Mouse (Mus musculus) frontal cortex, adult (tissue): ENCODE data around the gene Olfr1344.
"Not testable (repeated sequence)": the region's sequence is repeated elsewhere in the genome, so short reads cannot be mapped to it uniquely, and the experiment has no call there.

Experiments used
- ATAC-seq: cut with Nextera tagmentation; 2 replicates; pipeline ENCODE4 v1.9.2; 2017; ENCODE audit warnings: mild to moderate bottlenecking, moderate library complexity, mixed read lengths; ENCODE audit not compliant: low TSS enrichment

The Olfr1344 gene

DNA sequence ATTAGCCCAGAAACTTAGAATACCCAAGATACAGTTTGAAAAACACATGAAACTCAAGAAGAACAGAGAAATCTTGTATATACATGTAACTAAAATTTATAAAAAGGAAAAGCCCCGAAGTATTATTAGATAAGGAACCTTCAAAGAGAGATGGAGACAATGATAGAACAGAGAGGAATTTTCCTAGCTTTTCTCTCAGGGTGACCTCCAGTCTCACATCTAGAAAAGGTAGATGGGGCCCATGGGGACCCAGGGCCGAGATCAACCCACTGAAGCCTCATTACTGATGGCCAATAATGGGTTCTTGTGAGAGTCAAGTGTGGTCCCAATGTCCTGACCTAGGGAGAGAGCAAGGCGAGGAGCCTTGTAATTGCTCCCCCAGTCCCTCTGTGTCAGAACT lies at the start of gene Olfr1344:
Olfr1344 (plus strand) TSS at position 301 of the 400 bp plus-strand sequence.
- no peak for ATAC-seq

DNA sequence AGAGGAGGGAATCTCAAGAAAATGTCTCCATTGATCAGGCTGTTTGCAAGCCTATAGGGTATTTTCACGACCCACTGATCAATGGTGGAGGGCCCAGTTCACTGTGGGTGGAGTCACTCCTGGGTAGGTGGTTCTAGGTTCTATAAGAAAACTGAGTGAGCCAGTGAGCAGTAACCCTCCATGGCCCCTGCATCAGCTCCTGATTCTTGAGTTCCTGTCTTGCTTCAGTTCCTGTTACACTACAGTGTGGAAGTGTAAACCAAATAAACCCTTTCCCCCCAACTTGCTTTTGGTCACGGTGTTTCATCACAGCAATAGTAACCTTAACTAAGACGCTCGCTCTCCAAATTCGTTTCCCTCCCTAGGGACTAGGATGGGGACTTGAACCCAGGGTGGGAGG lies 49.5 kb upstream of the Olfr1344 start:
- no peak for ATAC-seq

DNA sequence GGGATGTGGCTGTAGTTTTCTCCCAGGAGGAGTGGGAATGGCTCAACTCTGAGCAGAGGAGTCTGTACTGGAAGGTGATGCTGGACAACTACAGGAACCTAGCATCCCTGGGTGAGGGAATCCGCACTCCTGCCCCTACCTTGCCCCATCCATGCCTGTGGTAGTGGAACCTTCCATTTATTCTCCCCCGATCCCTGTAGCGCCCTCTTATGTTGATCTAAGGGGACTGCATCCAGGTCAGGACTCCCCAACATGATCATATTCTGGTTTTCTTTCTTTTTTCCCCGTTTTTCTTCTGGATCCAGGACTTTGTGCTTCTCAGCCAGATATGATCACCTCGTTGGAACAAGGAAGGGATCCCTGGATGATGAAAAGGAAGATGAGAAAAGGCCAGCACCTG lies 49.0 kb upstream of the Olfr1344 start:
- ATAC-seq: no peak

DNA sequence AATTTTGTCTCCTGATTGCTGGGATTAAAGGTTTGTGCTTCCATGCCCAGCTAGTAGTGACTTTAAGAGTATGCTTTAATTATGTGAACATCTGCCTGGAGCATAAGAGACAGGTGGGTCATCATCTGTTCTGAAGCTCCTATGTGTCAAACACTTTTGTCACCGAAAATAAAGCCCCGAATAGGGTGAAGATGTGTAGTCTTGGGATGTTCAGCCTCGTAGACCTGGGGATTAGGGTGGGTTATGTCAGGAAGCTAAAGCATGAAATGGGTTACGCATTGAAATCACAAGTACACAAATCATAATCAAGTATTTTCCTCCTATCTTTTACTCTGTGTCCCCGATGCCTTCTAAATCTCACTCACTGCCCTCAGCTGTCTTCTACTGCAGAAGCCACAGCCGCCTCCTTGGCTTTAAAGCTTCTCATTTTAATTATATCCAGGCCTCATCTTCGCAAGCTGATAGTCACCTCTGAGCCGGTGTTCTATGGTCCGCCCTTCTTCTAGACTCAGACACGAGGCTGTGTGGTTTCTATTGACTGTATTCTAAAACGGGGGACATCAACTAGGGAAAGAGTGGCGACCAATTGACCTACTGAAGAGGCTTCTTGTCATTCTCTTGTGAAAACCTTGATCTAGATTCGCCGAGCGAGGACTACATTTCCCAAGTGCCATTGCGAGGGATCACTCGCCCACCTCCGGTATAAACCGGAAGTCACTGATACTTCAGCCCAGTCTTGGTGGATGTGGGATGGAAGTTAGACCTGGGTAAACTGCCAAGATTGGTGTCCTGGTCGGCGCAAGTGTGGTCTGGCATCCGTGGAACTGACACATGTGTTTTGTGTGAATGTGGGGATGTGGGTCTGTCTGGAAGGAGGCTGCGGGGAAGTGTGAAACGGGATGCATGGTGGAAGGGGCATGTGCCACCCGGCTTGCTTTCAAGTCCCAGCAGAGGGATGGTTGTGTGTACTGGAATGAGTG lies 40.2 kb upstream of the Olfr1344 start, which contains the start of gene Smim17:
Smim17 (plus strand) TSS at position 720 of the 980 bp plus-strand sequence.
- ATAC-seq: peak; percentile 99

DNA sequence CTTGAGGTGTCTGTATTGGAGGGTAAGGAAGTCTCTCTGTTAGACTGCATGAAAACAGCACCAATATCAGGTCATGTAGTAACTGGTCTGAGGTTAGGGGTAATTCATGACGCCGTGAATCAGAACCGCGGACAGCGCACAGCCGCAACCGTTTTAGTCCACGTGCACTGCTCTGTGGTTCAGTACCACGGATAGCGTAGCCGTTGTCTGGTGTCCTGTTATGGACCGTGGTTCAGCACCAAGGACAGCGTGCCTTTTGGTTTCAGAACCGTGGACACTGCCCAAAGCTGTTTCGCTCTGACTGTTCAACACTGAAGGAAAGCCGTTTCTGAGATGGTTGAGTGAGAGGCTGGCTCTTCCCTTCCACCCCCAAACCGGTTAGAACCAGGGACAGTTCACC lies 28.4 kb upstream of the Olfr1344 start, which contains the start of gene Gm20715:
Gm20715 (plus strand) TSS at position 235 of the 400 bp plus-strand sequence.
- peak; percentile 69 for ATAC-seq

DNA sequence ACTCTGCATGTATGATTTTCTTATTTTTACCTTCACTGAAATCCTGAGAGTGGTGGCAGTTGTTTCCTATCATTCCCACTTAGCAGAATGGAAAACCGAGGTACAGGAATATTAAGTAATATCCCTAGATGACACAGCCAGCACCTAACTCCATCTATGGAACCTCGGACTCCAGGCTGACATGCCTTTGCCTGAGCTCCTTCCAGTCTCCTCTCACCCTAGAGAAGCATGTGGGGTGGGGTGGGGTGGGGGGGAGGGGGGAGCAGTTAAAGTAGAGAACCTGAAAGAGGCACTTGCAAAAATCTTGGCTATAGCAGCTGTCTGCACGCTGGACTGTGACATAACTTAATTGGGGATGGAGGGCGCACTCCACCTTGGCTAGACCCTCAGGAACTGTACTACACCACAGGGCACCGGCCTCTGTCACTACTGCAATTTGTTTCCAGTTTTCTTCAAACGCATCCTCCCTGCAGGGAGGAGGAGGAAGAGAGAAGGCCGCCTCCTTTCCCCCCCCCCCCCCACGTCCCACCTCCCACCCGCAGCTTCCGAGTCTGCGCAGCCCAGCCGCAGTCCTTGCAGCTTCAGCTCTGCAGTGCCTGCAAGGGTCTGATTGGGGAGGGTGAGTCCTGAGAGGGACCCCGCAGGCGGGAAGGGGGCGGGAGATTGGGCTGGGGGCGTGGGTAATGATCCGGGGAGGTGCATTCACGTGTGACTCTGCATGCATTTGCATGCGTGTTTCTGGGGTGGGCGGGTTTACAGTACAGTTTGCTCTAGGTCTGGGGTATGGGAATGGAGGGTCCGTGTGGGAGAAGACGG lies 23.7 kb upstream of the Olfr1344 start:
- ATAC-seq: no peak

DNA sequence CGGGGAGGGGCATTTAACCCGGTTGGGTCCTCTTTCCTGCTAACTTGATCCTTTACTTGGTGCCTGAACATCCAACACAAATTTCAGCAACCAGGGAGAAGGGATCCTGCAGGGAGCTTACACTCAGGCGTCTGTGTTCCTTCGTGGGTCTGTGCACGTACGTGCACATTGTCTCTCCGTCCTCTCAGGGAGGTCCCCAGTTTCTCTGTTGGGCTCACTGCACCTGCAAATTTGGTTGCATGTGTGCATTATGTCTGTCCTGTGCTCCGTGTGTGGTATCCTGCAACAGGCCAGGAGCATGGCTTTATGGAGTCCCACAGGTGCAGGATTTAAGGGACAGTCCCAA lies 23.1 kb upstream of the Olfr1344 start:
- ATAC-seq: 0 out of 2 replicates have a peak, but pooled peaks have one; percentile 27

DNA sequence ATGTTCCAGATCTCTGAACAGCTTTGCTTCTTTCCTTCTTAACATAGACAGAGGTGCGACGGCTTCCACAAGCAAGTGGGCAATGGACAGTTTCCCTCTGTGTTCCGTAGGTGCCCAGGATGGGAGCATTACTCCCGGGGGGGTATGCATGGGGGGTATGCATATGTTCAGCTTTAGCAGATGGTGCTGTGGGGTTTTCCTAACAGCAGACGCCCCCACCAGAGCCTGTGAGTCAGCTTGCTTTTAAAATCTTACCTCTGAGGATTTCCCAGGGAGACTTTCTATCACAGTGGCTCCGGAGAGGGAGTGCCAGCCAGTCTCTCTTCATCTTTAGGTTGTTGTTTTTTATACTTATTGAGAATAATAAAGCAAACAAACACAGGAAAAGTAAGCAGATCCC lies 18.6 kb upstream of the Olfr1344 start:
- ATAC-seq: peak; percentile 81

DNA sequence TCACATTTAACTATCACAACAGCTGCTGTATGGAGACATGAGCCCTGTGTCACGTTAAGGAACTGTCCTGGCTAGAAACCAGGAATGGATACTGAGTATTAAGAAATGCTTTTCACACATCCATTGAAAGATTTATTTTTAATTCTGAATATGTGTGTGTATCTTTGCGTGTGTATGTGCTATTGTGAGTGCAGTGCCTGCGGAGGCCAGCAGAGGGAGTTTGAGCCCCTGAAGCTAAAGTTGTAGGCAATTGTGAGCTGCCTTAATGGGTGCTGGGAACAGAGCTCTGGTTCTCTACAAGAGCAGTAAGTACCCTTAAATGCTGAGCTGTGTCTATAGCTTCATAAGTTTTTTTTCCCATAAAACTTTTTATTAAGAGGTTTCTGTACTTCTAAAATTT lies 9.1 kb upstream of the Olfr1344 start:
- ATAC-seq: no peak

DNA sequence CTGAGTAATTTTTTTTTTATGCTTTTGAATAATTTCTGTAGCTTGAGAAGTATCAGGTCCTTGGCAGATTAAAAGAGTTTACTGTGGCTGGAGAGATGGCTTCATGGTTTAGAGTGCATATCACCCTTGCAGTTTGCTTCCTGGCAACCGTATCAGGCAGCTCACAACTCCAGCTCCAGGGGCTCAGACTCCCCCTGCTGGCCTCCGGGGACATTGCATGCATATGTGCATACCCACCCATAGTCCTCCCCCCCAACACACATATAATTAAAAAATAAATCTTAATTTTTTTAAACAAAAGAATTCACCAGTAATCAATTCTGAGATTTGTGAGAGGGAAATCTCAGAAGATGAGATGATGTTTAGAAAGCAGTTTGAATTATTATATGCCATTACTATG lies 8.1 kb upstream of the Olfr1344 start:
- no peak for ATAC-seq

DNA sequence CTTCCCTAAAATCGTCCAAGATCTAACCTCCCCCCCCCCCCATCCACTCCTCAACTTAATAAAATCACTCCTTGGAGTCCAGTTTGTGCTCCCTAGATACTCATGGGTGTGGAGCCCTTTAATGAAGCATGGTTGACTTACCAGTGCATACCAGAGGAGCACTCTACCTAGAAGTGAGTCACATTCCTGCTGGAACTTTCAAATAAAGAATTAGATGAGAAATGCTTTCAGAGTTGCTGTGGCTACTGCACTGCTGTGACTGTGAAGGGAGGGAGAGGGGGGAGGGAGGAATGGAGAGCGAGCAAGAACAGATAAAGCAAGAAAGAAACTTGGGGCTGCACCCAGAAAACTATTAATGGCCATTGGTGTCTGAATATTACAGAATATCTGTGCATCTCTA lies 2.7 kb downstream of the Olfr1344 start:
- no peak for ATAC-seq

DNA sequence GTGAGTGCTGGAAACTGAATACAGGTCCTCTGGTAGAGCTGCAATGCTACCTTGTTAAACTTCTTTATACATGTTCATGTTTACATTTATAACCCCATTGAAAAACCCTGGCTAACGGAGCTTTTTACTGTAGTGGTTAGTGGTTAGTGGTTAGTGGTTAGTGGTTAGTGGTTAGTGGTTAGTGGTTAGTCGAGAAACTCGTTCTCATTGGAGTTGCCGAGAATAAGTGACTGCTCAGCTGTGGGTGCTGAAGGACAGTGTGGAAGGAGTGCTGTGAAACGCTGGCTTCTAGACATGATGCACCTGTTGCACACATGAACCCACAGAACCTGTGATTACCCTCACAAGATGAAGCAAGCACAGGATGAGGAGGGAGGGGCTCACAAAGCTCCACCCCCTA lies 9.3 kb downstream of the Olfr1344 start:
- ATAC-seq: no peak

DNA sequence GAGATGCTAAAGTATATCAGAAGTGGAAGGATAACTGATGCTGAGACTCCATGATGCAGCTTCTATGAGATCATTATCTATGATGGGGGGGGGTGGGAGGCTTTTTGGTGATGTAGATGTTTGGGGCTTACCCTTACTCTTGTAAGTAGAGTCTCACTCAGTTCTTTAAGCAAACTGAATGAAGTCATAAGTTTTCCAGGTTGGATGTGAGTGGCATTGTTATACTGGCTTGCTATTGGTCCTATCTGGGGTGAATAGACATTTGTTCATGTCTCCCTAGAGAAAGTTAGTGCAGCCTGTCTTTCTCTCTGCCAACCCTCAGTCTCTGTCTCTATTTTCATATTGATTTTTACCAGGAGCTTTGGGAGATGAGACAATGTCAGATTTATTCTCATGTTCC lies 17.4 kb downstream of the Olfr1344 start, which contains the start of gene Olfr1336:
Olfr1336 (plus strand) TSS at position 301 of the 400 bp plus-strand sequence.
- no peak for ATAC-seq

DNA sequence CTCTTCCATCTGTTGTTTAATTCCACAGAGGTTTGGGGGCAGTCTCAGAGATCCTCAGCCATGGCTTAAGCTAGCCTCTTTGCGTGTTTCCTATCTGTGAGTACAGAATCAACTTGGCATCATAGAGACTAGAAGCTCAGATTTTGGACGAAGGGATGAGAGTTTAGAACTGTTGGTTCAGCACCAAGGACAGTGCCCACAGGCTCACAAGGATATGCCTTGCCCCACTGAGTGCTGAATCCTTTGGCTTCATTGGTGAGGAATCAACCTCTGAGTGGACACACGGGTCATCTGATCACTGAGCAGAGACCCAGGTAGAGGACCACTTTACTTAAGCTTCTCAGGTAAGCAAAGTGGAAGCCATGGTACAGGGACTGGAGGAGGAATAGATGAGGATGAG lies 17.9 kb downstream of the Olfr1344 start:
- ATAC-seq: no peak

DNA sequence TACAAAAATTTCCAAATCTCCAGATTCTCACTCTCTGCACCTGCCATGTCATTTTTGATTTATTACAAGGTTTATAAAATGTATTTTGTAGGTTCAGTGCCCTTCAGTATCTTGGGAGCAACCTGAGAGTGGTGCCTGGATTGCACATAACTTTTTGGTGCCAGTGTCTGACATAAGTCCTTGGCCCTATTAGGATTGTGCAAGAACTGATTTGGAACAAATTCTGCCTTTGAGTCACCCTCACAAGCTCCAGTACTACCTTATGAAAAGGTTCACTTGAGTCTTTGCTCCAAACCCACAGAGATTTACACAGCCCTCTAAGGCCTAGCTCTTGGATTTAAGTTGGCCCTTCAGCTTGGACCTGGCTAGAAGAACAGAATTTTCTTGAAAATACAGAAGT lies 28.5 kb downstream of the Olfr1344 start, which contains the start of gene Olfr1346:
Olfr1346 (plus strand) TSS at position 151 of the 400 bp plus-strand sequence.
- no peak for ATAC-seq

DNA sequence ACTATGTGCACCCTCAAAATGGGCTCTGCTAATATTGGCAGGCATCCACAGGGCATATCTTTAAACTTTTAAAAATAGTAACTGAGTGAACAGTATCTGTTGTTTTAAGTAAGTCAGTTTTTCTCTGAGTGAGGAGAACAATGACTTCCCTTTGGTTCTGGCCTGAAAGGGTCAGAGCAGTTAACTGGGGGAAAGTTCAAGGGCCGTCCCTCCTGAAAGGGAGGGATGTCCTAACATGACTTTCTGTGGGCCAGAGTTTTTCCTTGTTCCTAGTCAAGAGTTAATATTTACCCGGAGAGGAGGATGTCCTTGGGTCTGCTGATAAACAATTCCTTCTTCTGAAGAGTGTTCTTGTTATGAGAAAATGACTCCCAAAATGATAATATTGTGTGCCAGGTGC lies 39.1 kb downstream of the Olfr1344 start:
- ATAC-seq: not testable (repeated sequence)

DNA sequence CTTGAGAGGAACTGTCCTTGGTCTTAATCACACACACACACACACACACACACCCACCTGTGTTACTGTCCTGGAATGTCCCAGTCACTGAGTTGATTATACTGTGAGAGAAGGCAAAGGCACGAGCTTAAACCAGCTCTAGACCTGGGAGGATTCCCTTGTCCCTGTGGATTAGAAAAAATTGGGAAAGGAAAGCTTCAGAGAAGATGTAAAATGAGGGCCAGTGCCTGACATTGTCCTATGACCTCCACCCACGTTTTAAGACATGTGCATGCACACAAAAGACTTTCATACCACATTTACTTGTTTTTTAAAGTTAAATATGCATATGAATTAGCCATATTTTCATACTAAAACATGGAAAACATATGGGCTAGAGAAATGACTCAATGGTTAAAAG lies 48.4 kb downstream of the Olfr1344 start, which contains the start of gene Olfr5:
Olfr5 (minus strand) TSS at position 101 of the 400 bp plus-strand sequence.
- ATAC-seq: no peak
